ENCODE assay signal across 24 mouse cellular contexts in genomic region chr1:174251961-174252360, GRCm38 (mm10). TPM values are rescaled to one million over a fixed set of nuclear protein-coding genes. Genes with fewer than 3 reads are reported as not detected.
"Had no signal": no experiment of that assay in that cellular context is flagged by ENCODE, and none has a peak within 500 bp of the region (broad histone marks: within the 10 kb centered on the region; RNA-seq: fewer than 3 reads in every experiment).

Olfr419 (minus strand) TSS chr1:174252061.

- H3K4me3 ChIP-seq: neural tube, embryonic 13.5 days; neural tube, embryonic 15.5 days; stomach, embryonic 15.5 days had no signal

- H3K36me3 ChIP-seq: neural tube, embryonic 13.5 days; neural tube, embryonic 15.5 days; stomach, embryonic 15.5 days had no signal

- H3K27me3 ChIP-seq: neural tube, embryonic 13.5 days; neural tube, embryonic 15.5 days; stomach, embryonic 15.5 days had no signal

- H3K4me1 ChIP-seq: neural tube, embryonic 13.5 days; neural tube, embryonic 15.5 days; stomach, embryonic 15.5 days had no signal

- H3K9me3 ChIP-seq: neural tube, embryonic 13.5 days; neural tube, embryonic 15.5 days; stomach, embryonic 15.5 days had no signal

- H3K4me2 ChIP-seq: neural tube, embryonic 13.5 days; neural tube, embryonic 15.5 days; stomach, embryonic 15.5 days had no signal

- H3K9ac ChIP-seq: neural tube, embryonic 13.5 days; neural tube, embryonic 15.5 days; stomach, embryonic 15.5 days had no signal

- DNase-seq: retina, postnatal 1 day; right cerebral cortex, adult 18-20 months; right cerebral cortex, postnatal 14 days; right cerebral cortex, postnatal 25 days; right cerebral cortex, postnatal 4 days; spleen, adult 18-20 months; thymus, adult 18-20 months; thymus, adult 2 months; thymus, postnatal 14 days; thymus, postnatal 25 days; thymus, postnatal 36 days; thymus, postnatal 4 days had no signal

- H3K27ac ChIP-seq: neural tube, embryonic 13.5 days; neural tube, embryonic 15.5 days; stomach, embryonic 15.5 days; stomach, postnatal 0 days had no signal

RNA-seq across cellular contexts. Expression of gene Olfr419, which starts in this region (rescaled TPM):
- polyA plus RNA-seq: neural tube, embryonic 13.5 days; neural tube, embryonic 14.5 days; neural tube, embryonic 15.5 days; small intestine, adult 2 months; spleen, adult 2 months; stomach, embryonic 14.5 days; stomach, embryonic 15.5 days; stomach, embryonic 16.5 days; stomach, postnatal 0 days; testis, adult 2 months; thymus, adult 2 months; thymus, postnatal 0 days; urinary bladder, adult 2 months had no signal
